Mouse (Mus musculus) brain, embryonic 14.5 days (tissue): Measurements from ENCODE around the gene Zfhx3. TPM values are rescaled to one million over a fixed set of nuclear protein-coding genes. Genes with fewer than 3 reads are reported as not detected.

Experiments
- DNase-seq: peaks from one replicate; pipeline ENCODE4 v3.0.0-alpha.2; 2011; ENCODE audit warnings: low read depth
- CTCF ChIP-seq: fragments of 200-500 bp; IDR thresholded peaks from 2 replicates; pipeline ENCODE4 v1.5.1; 2012; ENCODE audit warnings: inconsistent platforms, mild to moderate bottlenecking, moderate library complexity, borderline replicate concordance; ENCODE audit not compliant: insufficient read depth, insufficient read length; ENCODE audit errors: extremely low read depth
- POLR2A ChIP-seq: fragments of 200-500 bp; IDR thresholded peaks from 2 replicates; pipeline ENCODE4 v1.6.1; 2012; ENCODE audit warnings: mild to moderate bottlenecking, inconsistent platforms, borderline replicate concordance; ENCODE audit not compliant: poor library complexity, insufficient read depth, insufficient read length, severe bottlenecking; ENCODE audit errors: extremely low read depth
- polyA plus RNA-seq: library from polyadenylated mRNA; depleted of rRNA; stranded (reverse); fragments of >200 nt; gene quantifications from 2 replicates; pipeline ENCODE4 v1.2.3, GENCODE M21; 2012

Zfhx3 gene
- polyA plus RNA-seq, 1 experiment: 31.3 TPM

DNA sequence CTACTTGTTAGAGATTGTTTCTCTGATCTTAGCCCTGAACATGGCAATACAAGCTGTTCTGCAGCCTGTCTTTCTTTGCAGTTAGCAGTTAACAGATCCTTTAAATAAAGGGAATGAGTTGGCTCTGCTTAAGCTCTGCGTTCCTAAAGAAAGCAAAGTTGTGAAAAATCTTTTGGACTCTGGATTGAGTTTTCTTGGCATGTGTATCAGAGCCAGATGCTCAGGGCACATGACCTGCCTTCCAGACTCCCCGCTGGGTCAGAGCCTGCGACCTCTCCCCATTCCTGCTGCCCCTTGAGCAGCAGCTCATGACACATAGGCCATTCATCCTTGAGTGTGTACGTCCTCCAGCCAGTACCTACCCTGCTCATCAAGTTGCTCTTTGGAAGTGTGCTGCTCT lies 81.9 kb downstream of the Zfhx3 start:
- DNase-seq: peak; percentile 27
- TF ChIP-seq POLR2A: no peak
- no peak for TF ChIP-seq CTCF

GRCm38 (mm10) chr8:108025249-108025648 lies 82.8 kb downstream of the Zfhx3 start:
- no peak for DNase-seq
- TF ChIP-seq CTCF (peak; percentile 42; the same call in 1 of the 2 replicates), POLR2A (no peak)

GRCm38 (mm10) chr8:108026557-108027440 lies 84.4 kb downstream of the Zfhx3 start:
- TF ChIP-seq CTCF (no peak), POLR2A (no peak)
- DNase-seq: no peak

DNA sequence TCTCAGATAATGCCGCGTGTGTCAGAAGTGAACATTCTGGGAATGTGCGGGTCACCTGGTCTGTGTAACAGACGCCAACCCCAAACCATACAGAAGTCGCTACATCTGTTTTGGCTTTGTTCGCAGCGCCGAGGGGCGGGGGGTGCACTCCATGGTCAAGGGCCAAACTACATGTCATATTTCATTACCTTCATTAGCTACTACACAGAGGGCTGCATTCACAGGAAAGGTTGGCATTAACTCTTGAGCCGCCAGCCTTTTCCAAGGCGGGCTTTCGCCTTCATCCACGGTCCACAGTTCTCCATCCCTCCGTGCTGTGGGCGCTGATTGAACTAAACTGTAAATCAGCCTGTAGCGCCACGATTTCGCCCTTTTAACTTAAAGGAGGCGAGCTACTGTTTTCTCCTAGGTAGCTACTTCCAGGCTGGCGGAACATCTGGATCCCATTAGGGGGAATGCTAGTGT lies 85.1 kb downstream of the Zfhx3 start:
- TF ChIP-seq CTCF (no peak), POLR2A (no peak)
- peak; percentile 29 for DNase-seq

GRCm38 (mm10) chr8:108028440-108028839 lies 86.0 kb downstream of the Zfhx3 start:
- no peak for DNase-seq
- TF ChIP-seq POLR2A: no peak

- no peak for DNase-seq
- no peak for TF ChIP-seq CTCF
- no peak for TF ChIP-seq POLR2A
Observed at GRCm38 (mm10) chr8:108031159-108031558, 88.7 kb downstream of the Zfhx3 start.

DNA sequence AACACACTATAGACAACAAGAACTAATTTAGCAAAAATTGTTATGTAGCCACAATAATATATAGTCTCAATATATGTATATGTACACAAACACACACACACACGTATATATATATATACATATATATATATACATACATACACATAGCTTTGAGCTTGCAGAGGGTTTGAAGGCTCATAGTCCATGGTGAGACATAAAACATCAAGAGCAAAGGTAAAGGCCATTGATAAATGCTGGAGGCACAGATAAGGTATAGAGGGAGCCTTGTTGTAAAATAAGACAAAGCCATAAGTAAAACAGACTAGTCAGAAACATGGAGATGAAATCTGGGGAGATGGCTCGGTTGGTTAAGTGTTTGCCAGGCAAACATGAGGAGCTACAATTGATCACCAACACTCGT lies 91.6 kb downstream of the Zfhx3 start:
- DNase-seq: no peak
- no peak for TF ChIP-seq CTCF
- TF ChIP-seq POLR2A: no peak

DNA sequence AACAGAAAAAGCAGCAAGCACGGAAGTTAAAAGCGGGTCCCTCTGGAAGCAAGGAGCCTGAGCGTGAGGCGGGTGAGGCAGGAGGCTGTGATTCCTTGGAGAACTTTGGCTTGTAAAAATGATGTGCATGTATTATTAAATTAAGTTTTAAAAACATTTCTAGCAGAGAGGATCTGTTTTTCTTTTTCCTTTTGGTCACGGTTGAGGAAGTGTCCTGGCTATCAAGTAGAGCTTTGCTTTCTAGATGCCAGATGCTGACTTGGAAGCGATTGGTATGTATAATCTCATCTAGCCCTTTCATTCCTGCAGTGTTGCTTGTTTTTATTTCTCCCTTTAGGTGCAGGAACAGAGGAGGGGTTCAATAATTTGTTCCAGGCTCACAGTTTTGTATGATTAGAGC lies 92.3 kb downstream of the Zfhx3 start:
- DNase-seq: peak; percentile 16
- TF ChIP-seq POLR2A (no peak), CTCF (no peak)

- TF ChIP-seq CTCF: no peak
- TF ChIP-seq POLR2A: no peak
- no peak for DNase-seq
Observed at GRCm38 (mm10) chr8:108043618-108044017, 101.2 kb downstream of the Zfhx3 start.

GRCm38 (mm10) chr8:108044185-108044584 lies 101.7 kb downstream of the Zfhx3 start:
- no peak for DNase-seq
- no peak for TF ChIP-seq POLR2A
- TF ChIP-seq CTCF: no peak

DNA sequence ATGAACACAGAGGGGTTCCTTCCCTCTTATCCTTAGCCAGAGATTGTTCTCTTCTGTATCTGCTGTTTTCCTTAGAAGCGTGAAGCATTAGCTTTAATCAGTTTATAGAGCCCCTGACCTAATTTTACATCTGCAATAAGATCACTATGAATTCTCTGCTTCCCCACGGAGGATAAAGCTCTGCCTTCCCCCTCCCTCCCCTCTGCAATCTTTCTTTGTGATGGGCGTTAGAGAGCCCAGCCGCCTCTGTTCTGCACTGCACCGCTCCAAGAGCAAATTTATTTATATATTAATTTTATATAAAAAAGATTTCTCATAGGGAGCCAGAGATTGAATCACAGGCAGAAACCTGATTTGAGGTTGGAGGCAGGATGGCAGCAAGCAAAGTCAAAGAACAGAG lies 113.8 kb downstream of the Zfhx3 start:
- DNase-seq: peak; percentile 48
- TF ChIP-seq CTCF (no peak), POLR2A (no peak)

DNA sequence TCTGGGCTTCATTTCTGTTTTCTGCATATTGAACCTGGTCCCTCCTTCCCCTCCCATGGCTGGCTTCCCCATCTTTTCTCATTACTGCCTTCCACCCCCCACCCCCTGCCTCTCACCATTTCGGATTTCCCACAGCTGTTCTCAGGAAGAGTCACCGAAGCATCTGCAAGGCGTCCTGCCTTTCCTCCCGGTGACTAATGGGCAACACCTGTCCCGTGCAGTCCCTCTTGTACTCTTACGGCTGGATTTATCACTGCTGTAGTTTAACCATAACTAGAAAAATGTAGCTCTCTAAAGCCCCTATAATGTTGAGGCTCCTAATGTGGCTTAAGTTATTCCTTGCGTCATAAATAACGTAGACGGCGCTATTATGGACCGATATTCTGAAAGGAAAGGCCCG lies 119.5 kb downstream of the Zfhx3 start:
- TF ChIP-seq CTCF (no peak), POLR2A (no peak)
- DNase-seq: no peak
